Mouse (Mus musculus): ENCODE measurements around the gene Atp2c2. TPM values are rescaled to one million over a fixed set of nuclear protein-coding genes. Genes with fewer than 3 reads are reported as not detected.

Gene Atp2c2
- polyA plus RNA-seq, 1 experiment from 2014 or later = not detected

GRCm38 (mm10) chr8:119727093-119727492, 27.3 kb downstream of the Atp2c2 start:
- Histone ChIP-seq H3K9me3 (replicated peaks) (no peaks in the 10 kb centered on the region), H3K27me3 (no peaks in the 10 kb centered on the region; the same call in 1 of the 2 replicates), H3K9ac (no peak overlapping the region), H3K4me3 (no peak overlapping the region), H3K4me2 (no peak overlapping the region), H3K27ac (no peak overlapping the region), H3K4me1 (no peaks in the 10 kb centered on the region), H3K36me3 (ENCODE audit: poor library complexity, severe bottlenecking) (no peaks in the 10 kb centered on the region)
- 90% methylated on average over 8 of the region's 8 CpGs for WGBS
- ATAC-seq = no peak

- no peaks in the 10 kb centered on the region for H3K36me3 ChIP-seq (ENCODE audit: poor library complexity, severe bottlenecking)
- H3K9me3 ChIP-seq (replicated peaks) = no peaks in the 10 kb centered on the region
- H3K9ac ChIP-seq = no peak overlapping the region
- no peaks in the 10 kb centered on the region for H3K4me1 ChIP-seq
- no peak overlapping the region for H3K27ac ChIP-seq
- no peak for ATAC-seq
- no peak overlapping the region for H3K4me2 ChIP-seq
- no peak overlapping the region for H3K4me3 ChIP-seq
- 87% methylated on average over 8 of the region's 8 CpGs for WGBS
- H3K27me3 ChIP-seq = no peaks in the 10 kb centered on the region; the same call in 1 of the 2 replicates
These were observed 28.6 kb downstream of the Atp2c2 start for GRCm38 (mm10) chr8:119728351-119728895.

- Histone ChIP-seq H3K9me3 (replicated peaks) (no peaks in the 10 kb centered on the region), H3K4me1 (no peaks in the 10 kb centered on the region), H3K36me3 (ENCODE audit: poor library complexity, severe bottlenecking) (no peaks in the 10 kb centered on the region), H3K9ac (no peak overlapping the region), H3K4me3 (no peak overlapping the region), H3K27ac (no peak overlapping the region), H3K27me3 (no peaks in the 10 kb centered on the region), H3K4me2 (no peak overlapping the region)
- WGBS = 73% methylated on average over 13 of the region's 13 CpGs
- no peak for ATAC-seq
These were observed 32.3 kb downstream of the Atp2c2 start for GRCm38 (mm10) chr8:119732072-119732471.

- Histone ChIP-seq H3K36me3 (ENCODE audit: poor library complexity, severe bottlenecking) (no peaks in the 10 kb centered on the region), H3K27ac (no peak overlapping the region), H3K4me2 (no peak overlapping the region), H3K27me3 (no peaks in the 10 kb centered on the region), H3K9me3 (replicated peaks) (no peaks in the 10 kb centered on the region), H3K4me1 (no peaks in the 10 kb centered on the region), H3K4me3 (no peak overlapping the region), H3K9ac (no peak overlapping the region)
- no peak for ATAC-seq
- WGBS = 89% methylated on average over 10 of the region's 10 CpGs
These were observed 36.6 kb downstream of the Atp2c2 start for GRCm38 (mm10) chr8:119736348-119736917.

- no peak overlapping the region for H3K4me3 ChIP-seq
- no peaks in the 10 kb centered on the region for H3K4me1 ChIP-seq
- no peak overlapping the region for H3K9ac ChIP-seq
- no peaks in the 10 kb centered on the region for H3K9me3 ChIP-seq (replicated peaks)
- H3K4me2 ChIP-seq = no peak overlapping the region
- no peaks in the 10 kb centered on the region for H3K27me3 ChIP-seq
- no peak overlapping the region for H3K27ac ChIP-seq
- 85% methylated on average over 11 of the region's 11 CpGs for WGBS
- no peak for ATAC-seq
- H3K36me3 ChIP-seq (ENCODE audit: poor library complexity, severe bottlenecking) = no peaks in the 10 kb centered on the region
These were observed 37.5 kb downstream of the Atp2c2 start for GRCm38 (mm10) chr8:119737093-119737900.

- WGBS = 85% methylated on average over 19 of the region's 19 CpGs
- Histone ChIP-seq H3K4me3 (no peak overlapping the region), H3K27ac (no peak overlapping the region), H3K9me3 (replicated peaks) (no peaks in the 10 kb centered on the region), H3K4me1 (no peaks in the 10 kb centered on the region), H3K27me3 (no peaks in the 10 kb centered on the region), H3K4me2 (no peak overlapping the region), H3K36me3 (ENCODE audit: poor library complexity, severe bottlenecking) (no peaks in the 10 kb centered on the region), H3K9ac (no peak overlapping the region)
- ATAC-seq = no peak
These were observed 38.5 kb downstream of the Atp2c2 start for GRCm38 (mm10) chr8:119738129-119738907.

GRCm38 (mm10) chr8:119740634-119741033, 40.8 kb downstream of the Atp2c2 start:
- no peak overlapping the region for H3K9ac ChIP-seq
- no peak overlapping the region for H3K4me3 ChIP-seq
- H3K4me1 ChIP-seq = no peaks in the 10 kb centered on the region
- no peaks in the 10 kb centered on the region for H3K9me3 ChIP-seq (replicated peaks)
- WGBS = 64% methylated on average over 4 of the region's 4 CpGs
- H3K36me3 ChIP-seq (ENCODE audit: poor library complexity, severe bottlenecking) = no peaks in the 10 kb centered on the region
- no peak overlapping the region for H3K27ac ChIP-seq
- no peak overlapping the region for H3K4me2 ChIP-seq
- no peak for ATAC-seq
- no peaks in the 10 kb centered on the region for H3K27me3 ChIP-seq

GRCm38 (mm10) chr8:119742409-119742808, 42.6 kb downstream of the Atp2c2 start:
- no peak overlapping the region for H3K27ac ChIP-seq
- 85% methylated on average over 7 of the region's 7 CpGs for WGBS
- ATAC-seq = no peak
- no peaks in the 10 kb centered on the region for H3K9me3 ChIP-seq (replicated peaks)
- no peak overlapping the region for H3K4me3 ChIP-seq
- no peaks in the 10 kb centered on the region for H3K27me3 ChIP-seq
- no peaks in the 10 kb centered on the region for H3K36me3 ChIP-seq (ENCODE audit: poor library complexity, severe bottlenecking)
- no peaks in the 10 kb centered on the region for H3K4me1 ChIP-seq
- no peak overlapping the region for H3K4me2 ChIP-seq
- H3K9ac ChIP-seq = no peak overlapping the region

GRCm38 (mm10) chr8:119743291-119744026, 43.6 kb downstream of the Atp2c2 start:
- no peak overlapping the region for H3K9ac ChIP-seq
- no peak for ATAC-seq
- no peak overlapping the region for H3K4me3 ChIP-seq
- no peaks in the 10 kb centered on the region for H3K27me3 ChIP-seq
- no peak overlapping the region for H3K27ac ChIP-seq
- no peaks in the 10 kb centered on the region for H3K9me3 ChIP-seq (replicated peaks)
- H3K4me1 ChIP-seq = no peaks in the 10 kb centered on the region
- no peaks in the 10 kb centered on the region for H3K36me3 ChIP-seq (ENCODE audit: poor library complexity, severe bottlenecking)
- WGBS = 50% methylated on average over 13 of the region's 13 CpGs
- no peak overlapping the region for H3K4me2 ChIP-seq

- no peaks in the 10 kb centered on the region for H3K9me3 ChIP-seq (replicated peaks)
- no peaks in the 10 kb centered on the region for H3K36me3 ChIP-seq (ENCODE audit: poor library complexity, severe bottlenecking)
- 82% methylated on average over 4 of the region's 4 CpGs for WGBS
These were observed 44.8 kb downstream of the Atp2c2 start for GRCm38 (mm10) chr8:119744604-119745003.

GRCm38 (mm10) chr8:119755238-119756146, 55.7 kb downstream of the Atp2c2 start:
- 18% methylated on average over 28 of the region's 28 CpGs for WGBS
- H3K9me3 ChIP-seq (replicated peaks) = no peaks in the 10 kb centered on the region
- H3K27me3 ChIP-seq = no peaks in the 10 kb centered on the region
- peak; percentile 54 for ATAC-seq
- peak overlapping the region; percentile 51 for H3K4me2 ChIP-seq
- H3K36me3 ChIP-seq (ENCODE audit: poor library complexity, severe bottlenecking) = peaks cover 9% of the 10 kb centered on the region
- H3K4me3 ChIP-seq = peak overlapping the region; percentile 21
- H3K9ac ChIP-seq = peak overlapping the region; percentile 8
- peaks cover 17% of the 10 kb centered on the region for H3K4me1 ChIP-seq
- H3K27ac ChIP-seq = no peak overlapping the region

More at GRCm38 (mm10) chr8:119744604-119745003, 44.8 kb downstream of the Atp2c2 start:
- Histone ChIP-seq H3K4me1 (no peaks in the 10 kb centered on the region), H3K9ac (no peak overlapping the region), H3K4me3 (no peak overlapping the region), H3K27me3 (no peaks in the 10 kb centered on the region), H3K27ac (no peak overlapping the region), H3K4me2 (no peak overlapping the region)
- no peak for ATAC-seq
